Mouse (Mus musculus) cerebellum, adult 9-10 months (tissue): ENCODE measurements at regions not wholly inside any gene's neighbourhood (a gene's known extent, or its start where the extent isn't known, plus 50 kb on each side); places are given as distances from the start of the nearest gene placed in this dataset.
A peak's percentile ranks its signal among the peaks of the same experiment; 100 is the strongest.

Source experiments
- DNase-seq: peaks from one replicate; pipeline ENCODE4 v3.0.0; 2022

- no peak for DNase-seq
Observed at GRCm38 (mm10) chr7:93424717-93425116, 345.1 kb downstream of the Fam181b start.

- DNase-seq, result no peak
Observed at GRCm38 (mm10) chr7:93435034-93435433, 355.4 kb downstream of the Fam181b start.

DNA sequence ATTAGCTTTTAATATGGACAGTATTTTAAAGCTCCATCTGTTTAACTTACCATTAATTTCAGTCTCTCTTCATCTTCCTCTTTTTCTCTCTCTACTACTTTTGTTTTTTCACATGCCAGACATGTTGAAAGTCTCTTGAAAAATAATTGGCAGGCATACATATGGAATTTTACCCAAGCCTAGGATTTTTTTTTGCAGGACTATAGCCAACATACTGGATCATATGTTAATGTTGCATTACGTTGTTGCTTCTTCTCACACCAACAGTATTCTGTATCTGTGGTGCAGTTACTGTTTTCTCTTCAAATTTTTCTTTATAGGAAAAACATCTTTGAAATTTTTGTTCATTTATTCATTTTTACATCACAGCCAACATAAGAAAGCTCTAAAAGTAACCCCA, 374.4 kb downstream of the Fam181b start:
- DNase-seq, result no peak

GRCm38 (mm10) chr7:93463377-93463776, 383.7 kb downstream of the Fam181b start:
- no peak for DNase-seq

- DNase-seq, result no peak
Observed at GRCm38 (mm10) chr7:93473371-93473770, 393.7 kb downstream of the Fam181b start.

GRCm38 (mm10) chr7:93510636-93511035, 431.0 kb downstream of the Fam181b start:
- DNase-seq, result no peak

DNA sequence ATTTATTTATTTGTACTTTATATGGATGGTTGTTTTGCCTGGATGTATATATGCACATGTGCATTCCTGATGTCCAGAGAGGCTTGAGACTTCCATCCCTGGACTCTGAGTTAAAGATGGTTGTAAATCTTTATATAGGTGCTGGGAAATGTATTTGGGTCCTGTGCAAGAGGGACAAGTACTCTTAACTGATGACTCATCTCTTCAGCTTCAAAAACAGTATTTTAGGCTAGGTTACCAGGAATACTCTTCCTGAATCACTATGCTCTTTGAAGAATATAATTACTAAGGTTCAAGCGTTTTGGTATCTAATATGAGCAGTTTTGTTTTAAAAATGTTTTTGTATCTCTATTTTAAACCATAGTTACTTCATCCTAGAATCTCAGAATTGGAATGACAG, 431.6 kb downstream of the Fam181b start:
- no peak for DNase-seq

- DNase-seq, result no peak
Observed at GRCm38 (mm10) chr7:93559131-93559530, 479.5 kb downstream of the Fam181b start.

DNA sequence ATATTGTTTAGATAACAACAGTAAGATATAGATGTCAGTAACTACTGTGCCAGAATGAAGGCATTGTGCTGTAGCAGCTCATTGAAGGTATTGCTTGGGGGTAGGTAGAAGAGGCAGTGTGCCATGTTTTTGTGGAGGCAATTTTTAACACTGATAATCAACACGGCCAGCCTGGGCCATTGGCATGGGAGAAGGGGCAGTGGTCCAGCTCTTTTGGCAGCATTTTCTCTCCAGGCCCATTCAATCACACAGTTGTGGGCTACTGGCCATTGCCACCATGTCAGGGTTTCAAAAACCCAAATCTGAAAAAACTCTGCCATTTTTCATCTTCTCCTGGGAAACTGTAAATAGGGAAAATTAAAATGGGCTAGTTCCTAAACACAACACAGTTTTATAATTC, 497.9 kb downstream of the Fam181b start:
- DNase-seq, result peak; percentile 6

GRCm38 (mm10) chr7:93587121-93587520, 507.5 kb downstream of the Fam181b start:
- DNase-seq, result no peak

GRCm38 (mm10) chr7:93588088-93588487, 508.4 kb downstream of the Fam181b start:
- peak; percentile 2 for DNase-seq
